Mouse (Mus musculus): ENCODE measurements at regions not wholly inside any gene's neighbourhood (a gene's known extent, or its start where the extent isn't known, plus 50 kb on each side); places are given as distances from the start of the nearest gene placed in this dataset.

- Histone ChIP-seq H3K36me3 (ENCODE audit: control insufficient read depth, insufficient read depth, low read length) (no peaks in the 10 kb centered on the region), H3K9ac (ENCODE audit: low read length) (peak overlapping the region; percentile 90), H3K4me3 (replicated peaks; ENCODE audit: low read length) (peak overlapping the region; percentile 78), H3K9me3 (replicated peaks; ENCODE audit: control insufficient read depth, low read length) (no peaks in the 10 kb centered on the region), H3K4me2 (ENCODE audit: low read depth, low read length) (peak overlapping the region; percentile 81), H3K4me1 (ENCODE audit: control insufficient read depth, insufficient read depth, low read length) (peaks cover 34% of the 10 kb centered on the region), H3K27ac (ENCODE audit: low read length) (peak overlapping the region; percentile 100), H3K27me3 (ENCODE audit: control insufficient read depth, insufficient read depth, low read length) (no peaks in the 10 kb centered on the region)
- ATAC-seq (ENCODE audit: insufficient read depth, low FRiP score): no peak
- 5% methylated on average over 21 of the region's 21 CpGs for WGBS
These were observed 75.6 kb upstream of the Chd2 start for GRCm38 (mm10) chr7:73616971-73617906.

GRCm38 (mm10) chr7:73616015-73616414 lies 74.4 kb upstream of the Chd2 start:
- 25% methylated on average over 11 of the region's 11 CpGs for WGBS
- H3K27me3 ChIP-seq (ENCODE audit: control insufficient read depth, insufficient read depth, low read length): no peaks in the 10 kb centered on the region
- H3K4me3 ChIP-seq (replicated peaks; ENCODE audit: low read length): no peak overlapping the region
- no peaks in the 10 kb centered on the region for H3K9me3 ChIP-seq (replicated peaks; ENCODE audit: control insufficient read depth, low read length)
- H3K9ac ChIP-seq (ENCODE audit: low read length): peak overlapping the region; percentile 60
- peaks cover 34% of the 10 kb centered on the region for H3K4me1 ChIP-seq (ENCODE audit: control insufficient read depth, insufficient read depth, low read length)
- H3K4me2 ChIP-seq (ENCODE audit: low read depth, low read length): peak overlapping the region; percentile 81
- no peak for ATAC-seq (ENCODE audit: insufficient read depth, low FRiP score)
- H3K36me3 ChIP-seq (ENCODE audit: control insufficient read depth, insufficient read depth, low read length): no peaks in the 10 kb centered on the region
- peak overlapping the region; percentile 100 for H3K27ac ChIP-seq (ENCODE audit: low read length)

GRCm38 (mm10) chr7:73614840-73615555 lies 73.4 kb upstream of the Chd2 start:
- peak overlapping the region; percentile 24; the same call in 1 of the 2 replicates for H3K9ac ChIP-seq (ENCODE audit: low read length)
- H3K27me3 ChIP-seq (ENCODE audit: control insufficient read depth, insufficient read depth, low read length): no peaks in the 10 kb centered on the region
- no peak overlapping the region for H3K4me3 ChIP-seq (replicated peaks; ENCODE audit: low read length)
- peaks cover 34% of the 10 kb centered on the region for H3K4me1 ChIP-seq (ENCODE audit: control insufficient read depth, insufficient read depth, low read length)
- no peak for ATAC-seq (ENCODE audit: insufficient read depth, low FRiP score)
- 53% methylated on average over 8 of the region's 8 CpGs for WGBS
- H3K9me3 ChIP-seq (replicated peaks; ENCODE audit: control insufficient read depth, low read length): no peaks in the 10 kb centered on the region
- H3K27ac ChIP-seq (ENCODE audit: low read length): peak overlapping the region; percentile 54
- no peaks in the 10 kb centered on the region for H3K36me3 ChIP-seq (ENCODE audit: control insufficient read depth, insufficient read depth, low read length)
- H3K4me2 ChIP-seq (ENCODE audit: low read depth, low read length): peak overlapping the region; percentile 22

GRCm38 (mm10) chr7:73614341-73614740 lies 72.7 kb upstream of the Chd2 start:
- Histone ChIP-seq H3K4me3 (replicated peaks; ENCODE audit: low read length) (no peak overlapping the region), H3K9me3 (replicated peaks; ENCODE audit: control insufficient read depth, low read length) (no peaks in the 10 kb centered on the region), H3K36me3 (ENCODE audit: control insufficient read depth, insufficient read depth, low read length) (no peaks in the 10 kb centered on the region), H3K9ac (ENCODE audit: low read length) (no peak overlapping the region), H3K27me3 (ENCODE audit: control insufficient read depth, insufficient read depth, low read length) (no peaks in the 10 kb centered on the region), H3K27ac (ENCODE audit: low read length) (peak overlapping the region; percentile 54), H3K4me2 (ENCODE audit: low read depth, low read length) (0 out of 2 replicates have a peak overlapping the region, but pooled peaks have one; percentile 22), H3K4me1 (ENCODE audit: control insufficient read depth, insufficient read depth, low read length) (peaks cover 34% of the 10 kb centered on the region)
- WGBS: 78% methylated on average over 4 of the region's 4 CpGs
- no peak for ATAC-seq (ENCODE audit: insufficient read depth, low FRiP score)

- H3K27ac ChIP-seq (ENCODE audit: low read length): peak overlapping the region; percentile 27; the same call in 1 of the 2 replicates
- H3K4me1 ChIP-seq (ENCODE audit: control insufficient read depth, insufficient read depth, low read length): peaks cover 36% of the 10 kb centered on the region
- no peak overlapping the region for H3K9ac ChIP-seq (ENCODE audit: low read length)
- H3K36me3 ChIP-seq (ENCODE audit: control insufficient read depth, insufficient read depth, low read length): no peaks in the 10 kb centered on the region
- WGBS: 52% methylated on average over 3 of the region's 3 CpGs
- H3K4me3 ChIP-seq (replicated peaks; ENCODE audit: low read length): no peak overlapping the region
- ATAC-seq (ENCODE audit: insufficient read depth, low FRiP score): no peak
- H3K9me3 ChIP-seq (replicated peaks; ENCODE audit: control insufficient read depth, low read length): no peaks in the 10 kb centered on the region
- H3K27me3 ChIP-seq (ENCODE audit: control insufficient read depth, insufficient read depth, low read length): no peaks in the 10 kb centered on the region
- no peak overlapping the region for H3K4me2 ChIP-seq (ENCODE audit: low read depth, low read length)
These were observed 71.1 kb upstream of the Chd2 start for GRCm38 (mm10) chr7:73612752-73613092.

- Histone ChIP-seq H3K9ac (ENCODE audit: low read length) (no peak overlapping the region), H3K4me2 (ENCODE audit: low read depth, low read length) (no peak overlapping the region), H3K9me3 (replicated peaks; ENCODE audit: control insufficient read depth, low read length) (no peaks in the 10 kb centered on the region), H3K27me3 (ENCODE audit: control insufficient read depth, insufficient read depth, low read length) (no peaks in the 10 kb centered on the region), H3K4me3 (replicated peaks; ENCODE audit: low read length) (no peak overlapping the region), H3K4me1 (ENCODE audit: control insufficient read depth, insufficient read depth, low read length) (peaks cover 38% of the 10 kb centered on the region), H3K27ac (ENCODE audit: low read length) (no peak overlapping the region), H3K36me3 (ENCODE audit: control insufficient read depth, insufficient read depth, low read length) (no peaks in the 10 kb centered on the region)
- WGBS: 81% methylated on average over 12 of the region's 12 CpGs
- no peak for ATAC-seq (ENCODE audit: insufficient read depth, low FRiP score)
These were observed 70.5 kb upstream of the Chd2 start for GRCm38 (mm10) chr7:73611866-73612751.

- H3K4me1 ChIP-seq (ENCODE audit: control insufficient read depth, insufficient read depth, low read length): peaks cover 16% of the 10 kb centered on the region
- peak overlapping the region; percentile 33 for H3K4me3 ChIP-seq (replicated peaks; ENCODE audit: low read length)
- H3K4me2 ChIP-seq (ENCODE audit: low read depth, low read length): peak overlapping the region; percentile 76
- H3K27ac ChIP-seq (ENCODE audit: low read length): peak overlapping the region; percentile 93
- peak overlapping the region; percentile 56; the same call in 1 of the 2 replicates for H3K9ac ChIP-seq (ENCODE audit: low read length)
- H3K27me3 ChIP-seq (ENCODE audit: control insufficient read depth, insufficient read depth, low read length): no peaks in the 10 kb centered on the region
- no peaks in the 10 kb centered on the region for H3K9me3 ChIP-seq (replicated peaks; ENCODE audit: control insufficient read depth, low read length)
- no peaks in the 10 kb centered on the region for H3K36me3 ChIP-seq (ENCODE audit: control insufficient read depth, insufficient read depth, low read length)
- WGBS: 18% methylated on average over 5 of the region's 5 CpGs
- ATAC-seq (ENCODE audit: insufficient read depth, low FRiP score): no peak
These were observed 67.2 kb upstream of the Chd2 start for GRCm38 (mm10) chr7:73608804-73609275.

GRCm38 (mm10) chr7:73608070-73608803 lies 66.6 kb upstream of the Chd2 start:
- peak overlapping the region; percentile 68 for H3K9ac ChIP-seq (ENCODE audit: low read length)
- no peaks in the 10 kb centered on the region for H3K36me3 ChIP-seq (ENCODE audit: control insufficient read depth, insufficient read depth, low read length)
- no peaks in the 10 kb centered on the region for H3K9me3 ChIP-seq (replicated peaks; ENCODE audit: control insufficient read depth, low read length)
- peak overlapping the region; percentile 76 for H3K4me2 ChIP-seq (ENCODE audit: low read depth, low read length)
- no peaks in the 10 kb centered on the region for H3K27me3 ChIP-seq (ENCODE audit: control insufficient read depth, insufficient read depth, low read length)
- H3K4me1 ChIP-seq (ENCODE audit: control insufficient read depth, insufficient read depth, low read length): peaks cover 15% of the 10 kb centered on the region
- peak overlapping the region; percentile 93 for H3K27ac ChIP-seq (ENCODE audit: low read length)
- no peak for ATAC-seq (ENCODE audit: insufficient read depth, low FRiP score)
- peak overlapping the region; percentile 33 for H3K4me3 ChIP-seq (replicated peaks; ENCODE audit: low read length)
- WGBS: 15% methylated on average over 8 of the region's 8 CpGs
